Mouse (Mus musculus) telencephalon, adult 2 months (tissue): ENCODE measurements around the gene AU018091.
"Not testable (repeated sequence)": the region's sequence is repeated elsewhere in the genome, so short reads cannot be mapped to it uniquely, and the experiment has no call there.

Experiments used
- DNase-seq: peaks from one replicate; pipeline ENCODE4 v3.0.0-alpha.2; 2011; ENCODE audit warnings: low read depth, low spot score

Gene AU018091

DNA sequence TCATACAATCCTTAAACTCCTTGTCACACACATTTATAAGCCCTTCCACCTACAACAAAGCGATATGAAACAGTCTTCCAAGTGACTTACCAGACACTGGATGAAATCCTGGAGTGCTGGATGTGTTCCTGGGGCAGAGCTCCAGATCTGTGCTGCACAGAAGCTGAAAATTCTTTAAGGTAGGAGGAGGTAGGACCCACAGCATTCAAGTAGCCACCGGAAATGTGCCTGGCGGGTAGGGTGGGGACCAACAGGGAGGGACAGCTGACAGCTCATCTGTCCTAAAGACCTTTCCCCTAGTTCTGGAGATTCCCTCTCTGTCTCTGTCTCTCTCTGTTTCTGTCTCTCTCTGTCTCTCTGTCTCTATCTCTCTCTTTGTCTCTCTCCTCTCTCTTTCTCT lies at the start of gene AU018091:
AU018091 (minus strand) TSS at position 279 of the 400 bp plus-strand sequence.
- DNase-seq = no peak

- DNase-seq = no peak
Observed at GRCm38 (mm10) chr7:3217546-3218056, 48.6 kb upstream of the AU018091 start.

- no peak for DNase-seq
Observed at GRCm38 (mm10) chr7:3216331-3216730, 47.3 kb upstream of the AU018091 start.

DNA sequence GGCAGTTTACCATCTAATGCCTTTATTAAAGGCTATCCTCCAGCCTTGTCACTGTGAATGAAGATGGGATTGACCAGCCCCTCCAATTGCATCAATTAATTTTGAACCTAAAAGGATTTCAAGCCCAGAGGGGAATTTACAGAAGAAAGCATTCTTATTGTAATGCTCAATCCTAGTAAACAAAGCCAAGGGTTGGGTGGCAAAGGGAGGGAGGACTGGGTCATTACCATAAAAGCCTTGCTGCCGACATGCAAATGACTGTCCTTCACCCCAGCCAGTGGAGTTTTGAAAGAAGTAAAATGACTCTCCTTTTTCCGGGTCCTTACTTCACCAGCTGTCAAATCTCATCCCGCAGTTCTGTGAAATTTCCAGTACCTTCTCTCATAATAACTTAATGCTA lies 44.6 kb upstream of the AU018091 start:
- DNase-seq = no peak

GRCm38 (mm10) chr7:3213156-3213555 lies 44.2 kb upstream of the AU018091 start:
- DNase-seq = no peak

GRCm38 (mm10) chr7:3212002-3212790 lies 43.2 kb upstream of the AU018091 start:
- no peak for DNase-seq

- DNase-seq = no peak
Observed at GRCm38 (mm10) chr7:3211518-3211917, 42.5 kb upstream of the AU018091 start.

DNA sequence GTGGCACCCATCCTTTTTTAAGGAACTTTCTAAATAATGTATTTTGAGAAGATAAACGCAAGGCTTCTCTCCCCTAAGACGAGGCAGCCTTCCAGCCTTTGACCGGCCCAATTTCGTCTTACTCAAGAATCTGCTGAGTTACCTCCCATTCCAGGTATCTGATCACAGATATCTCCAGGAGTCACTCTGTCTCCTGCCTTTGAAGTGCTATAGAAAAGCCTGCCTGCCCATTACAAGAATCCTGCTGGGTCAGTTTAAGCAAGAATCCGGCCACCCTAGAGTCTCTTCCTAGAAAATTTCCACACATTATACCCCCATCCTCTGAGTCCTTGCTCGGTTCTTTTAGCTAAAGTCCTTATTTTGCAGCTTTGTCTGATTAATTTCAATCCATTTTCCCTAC lies 41.6 kb upstream of the AU018091 start:
- DNase-seq = no peak

DNA sequence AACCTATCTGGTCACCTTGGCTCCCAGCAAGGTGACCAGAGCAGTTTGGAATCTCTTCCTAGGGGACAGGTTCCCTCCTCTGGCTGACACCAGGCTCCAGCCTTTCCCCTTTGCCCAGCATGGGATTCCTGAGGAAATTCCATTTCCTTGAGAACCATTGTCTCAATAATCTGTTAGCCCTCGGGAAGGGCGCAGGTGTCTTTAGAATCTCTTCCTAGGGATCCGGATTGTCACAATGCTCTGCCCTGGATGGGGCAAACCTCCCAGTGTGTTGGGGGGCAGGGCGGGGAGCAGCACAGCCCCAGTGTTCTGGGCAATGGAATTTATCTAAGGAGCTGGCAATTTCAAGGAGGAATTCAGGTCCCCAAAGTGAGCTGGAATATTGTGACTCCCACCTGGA lies 37.5 kb upstream of the AU018091 start:
- DNase-seq = no peak

- DNase-seq = no peak
Observed at GRCm38 (mm10) chr7:3204628-3205027, 35.6 kb upstream of the AU018091 start.

DNA sequence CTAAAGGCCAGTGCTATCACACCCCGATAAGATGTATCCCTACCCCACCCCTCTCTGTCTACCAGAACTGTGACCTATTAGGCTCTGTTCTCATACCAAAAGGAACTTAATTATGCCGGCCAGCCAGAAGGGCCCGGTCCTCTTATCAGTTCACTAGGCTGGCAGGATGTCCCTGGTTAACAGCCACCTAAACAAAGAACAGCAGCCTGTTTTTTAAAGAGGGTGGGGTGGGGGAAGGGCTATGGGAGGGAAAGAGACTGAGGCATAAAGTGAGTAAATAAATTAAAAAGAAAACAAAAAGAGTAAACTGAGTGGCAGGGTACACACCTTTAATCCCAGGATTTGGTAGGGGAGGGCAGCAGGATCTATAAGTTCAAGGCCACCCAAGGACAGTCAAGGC lies 34.9 kb upstream of the AU018091 start:
- no peak for DNase-seq

DNA sequence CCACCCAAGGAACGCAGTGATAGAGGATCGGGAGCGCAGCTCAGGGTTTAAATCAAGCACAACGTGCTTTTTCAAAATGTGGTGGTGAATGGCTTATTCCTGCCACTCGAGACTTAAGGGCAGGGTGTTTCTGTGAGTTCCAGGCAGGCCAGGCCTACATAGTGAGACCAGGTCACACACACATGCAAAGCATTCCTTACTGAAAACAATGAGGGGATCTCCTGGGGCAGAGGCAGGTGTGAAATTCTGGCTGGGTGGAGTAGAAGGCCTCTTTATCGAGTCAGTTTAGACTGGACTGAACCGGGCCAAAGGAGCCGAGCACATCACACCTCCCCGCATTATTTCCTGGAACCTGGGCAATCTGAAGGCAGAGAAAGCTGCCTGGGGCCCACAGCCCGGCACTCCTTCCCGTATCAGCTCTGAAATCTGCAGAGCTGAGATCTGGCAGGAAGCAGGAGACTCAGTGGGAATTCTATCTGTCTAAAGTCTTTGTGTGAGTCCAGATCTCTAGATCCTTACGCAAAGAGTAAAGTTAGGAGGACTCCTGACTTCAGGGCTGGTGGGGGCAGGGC lies 32.2 kb upstream of the AU018091 start:
- DNase-seq = no peak

DNA sequence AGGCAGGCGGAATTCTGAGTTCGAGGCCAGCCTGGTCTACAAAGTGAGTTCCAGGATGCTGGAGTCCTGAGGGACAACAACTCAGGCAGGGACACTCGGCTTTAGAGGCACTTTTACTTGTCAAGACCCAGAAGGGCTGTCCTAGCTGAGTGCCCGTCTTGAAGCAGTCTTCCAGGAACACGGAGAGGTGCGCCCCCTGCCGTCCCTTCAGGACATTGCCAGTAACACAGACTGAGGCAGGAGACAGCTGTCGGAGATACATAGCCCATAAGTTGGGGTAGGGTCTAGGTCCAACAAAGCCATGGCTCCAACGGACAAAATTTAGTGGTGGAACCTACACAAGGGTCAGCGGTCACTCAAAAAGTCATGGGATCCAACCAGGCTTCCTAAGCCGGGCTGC lies 29.9 kb upstream of the AU018091 start:
- DNase-seq = no peak

- DNase-seq = no peak
Observed at GRCm38 (mm10) chr7:3195850-3196249, 26.8 kb upstream of the AU018091 start.

DNA sequence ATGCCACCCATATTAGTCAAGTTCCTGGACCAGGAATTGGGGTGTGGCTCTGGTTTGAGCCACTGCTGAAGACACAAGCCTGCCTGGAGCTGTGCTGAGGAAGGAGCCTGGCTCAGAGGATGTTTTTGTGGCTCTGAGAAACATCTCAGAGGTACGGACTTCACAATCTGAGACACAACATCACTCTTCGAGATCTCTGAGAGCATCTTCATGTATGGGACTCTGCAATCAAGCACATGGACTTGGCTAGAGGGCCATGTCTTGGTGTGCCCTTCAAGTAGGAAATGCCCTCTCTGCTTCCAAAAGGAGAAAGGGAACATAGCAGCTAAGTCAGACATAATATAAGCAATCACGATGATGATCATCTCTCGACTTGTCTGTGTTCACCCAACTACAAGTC lies 25.5 kb upstream of the AU018091 start:
- DNase-seq = no peak

DNA sequence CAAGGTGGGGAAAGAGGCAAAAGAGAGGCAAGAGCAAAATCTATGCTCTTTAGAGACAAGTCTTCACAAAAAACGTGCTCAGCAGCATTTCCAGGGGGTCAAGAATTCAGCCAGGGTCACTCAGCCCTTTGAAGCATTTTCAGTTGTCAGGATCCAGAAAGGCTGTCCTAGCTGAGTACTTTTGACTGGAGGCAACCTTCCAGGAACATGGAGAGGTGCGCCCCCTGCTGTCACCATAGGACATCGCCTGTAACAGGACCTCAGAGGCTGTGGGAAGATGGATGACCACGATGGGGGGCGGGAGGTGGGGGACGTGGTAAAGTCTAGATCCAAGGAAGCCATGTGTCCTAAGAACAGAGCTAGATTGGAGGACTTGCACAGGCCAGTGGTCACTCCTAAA lies 24.9 kb upstream of the AU018091 start:
- DNase-seq = no peak

DNA sequence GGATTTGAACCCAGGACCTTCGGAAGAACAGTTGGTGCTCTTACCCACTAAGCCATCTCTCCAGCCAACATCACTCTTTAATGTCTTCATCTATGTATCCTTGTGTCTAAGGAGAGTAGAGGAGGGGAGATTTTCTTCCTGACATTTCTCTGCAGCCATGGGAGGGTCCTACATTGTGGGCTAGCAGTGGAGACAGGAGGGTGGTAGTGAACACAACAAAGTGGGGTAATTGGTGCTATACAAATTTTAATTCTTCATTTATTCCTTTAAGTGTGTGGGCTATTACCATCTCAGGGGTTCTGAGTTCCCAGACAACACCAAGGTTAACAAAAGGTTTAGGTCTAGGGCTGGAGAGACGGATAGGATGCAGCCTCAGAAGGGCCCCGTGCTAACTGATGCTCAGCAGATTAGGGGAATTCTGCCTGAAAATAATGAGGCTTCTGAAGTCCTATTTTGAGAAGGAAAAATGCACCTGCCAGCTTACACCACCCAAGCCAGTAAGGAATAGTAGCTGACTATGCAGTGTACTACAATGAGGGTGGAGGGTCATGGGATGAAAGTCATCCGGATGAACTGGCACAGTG lies 24.1 kb upstream of the AU018091 start:
- DNase-seq = no peak

DNA sequence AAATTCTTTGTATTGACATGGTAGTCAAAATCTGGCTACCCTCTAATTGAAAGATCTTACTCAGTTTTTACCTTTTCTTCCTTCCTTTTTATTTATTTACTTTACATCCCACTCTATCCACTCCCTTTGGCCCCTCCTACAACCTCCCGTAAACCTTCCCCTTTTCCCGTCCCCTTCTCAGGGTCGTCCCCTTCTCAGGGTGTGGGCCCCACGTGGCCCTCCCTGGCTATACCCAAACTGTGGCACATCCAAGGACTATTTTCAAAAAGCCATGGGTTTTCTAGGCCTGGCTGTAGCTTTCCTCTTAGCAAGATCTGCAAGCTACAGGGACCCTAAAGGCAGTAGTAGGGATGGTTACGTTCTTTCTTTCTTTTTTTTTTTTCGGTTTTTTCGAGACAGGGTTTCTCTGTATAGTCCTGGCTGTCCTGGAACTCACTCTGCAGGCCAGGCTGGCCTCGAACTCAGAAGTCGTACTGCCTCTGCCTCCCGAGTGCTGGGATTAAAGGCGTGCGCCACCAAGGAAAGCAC lies 23.0 kb upstream of the AU018091 start:
- no peak for DNase-seq

DNA sequence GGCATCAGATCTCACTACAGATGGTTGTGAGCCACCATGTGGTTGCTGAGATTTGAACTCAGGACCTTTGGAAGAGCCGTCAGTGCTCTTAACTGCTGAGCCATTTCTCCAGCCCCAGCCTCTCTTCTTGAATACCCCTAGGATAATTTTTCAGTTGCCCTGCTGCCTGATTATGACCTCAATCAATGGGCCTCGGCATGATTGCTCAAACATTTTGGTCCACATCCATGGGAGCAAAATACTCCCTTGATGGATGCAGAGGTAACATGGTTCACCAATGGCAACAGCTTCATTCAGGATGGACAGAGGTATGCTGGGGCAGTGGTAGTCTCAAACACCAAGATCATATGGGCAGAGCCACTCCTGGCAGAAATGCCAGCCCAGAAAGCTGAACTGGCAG lies 17.7 kb upstream of the AU018091 start:
- DNase-seq = not testable (repeated sequence)

DNA sequence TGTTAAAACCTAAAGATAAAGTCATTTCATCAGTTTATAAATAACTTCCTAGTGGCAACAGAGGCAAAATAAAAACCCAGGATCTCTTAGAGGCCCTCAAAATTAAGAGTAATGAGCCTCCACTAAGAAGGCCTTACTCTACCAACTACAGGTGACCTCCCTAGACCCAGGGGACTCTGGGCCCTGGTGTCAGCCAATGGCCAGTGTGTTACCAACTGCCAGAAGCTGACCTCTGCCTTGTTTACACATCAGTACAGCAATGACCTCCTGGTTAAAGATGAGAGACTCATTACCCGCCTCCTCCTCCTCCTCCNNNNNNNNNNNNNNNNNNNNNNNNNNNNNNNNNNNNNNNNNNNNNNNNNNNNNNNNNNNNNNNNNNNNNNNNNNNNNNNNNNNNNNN lies 17.1 kb upstream of the AU018091 start:
- no peak for DNase-seq

GRCm38 (mm10) chr7:3184394-3184793 lies 15.4 kb upstream of the AU018091 start:
- no peak for DNase-seq

- DNase-seq = not testable (repeated sequence)
Observed at GRCm38 (mm10) chr7:3180958-3181357, 12.0 kb upstream of the AU018091 start.

DNA sequence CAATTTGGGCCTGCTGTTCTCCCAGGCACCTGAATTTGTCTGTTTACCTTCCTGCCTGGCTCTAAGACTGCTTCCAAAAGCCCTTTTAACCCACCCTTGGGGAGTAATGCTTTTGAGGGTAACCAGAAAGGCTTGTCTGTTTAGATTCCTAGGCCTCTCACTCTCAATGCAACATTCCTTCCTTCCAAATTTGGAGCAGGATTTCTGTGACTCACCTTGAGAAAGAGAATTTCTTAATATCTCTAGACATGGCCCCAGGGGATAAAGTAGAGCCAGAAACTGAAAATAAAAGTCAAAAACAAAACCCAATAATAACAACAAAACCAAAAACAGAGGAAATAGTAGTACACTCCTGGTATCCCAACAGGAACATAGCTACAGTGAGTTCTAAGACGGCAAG lies 707 bp downstream of the AU018091 start:
- DNase-seq = no peak
